Mouse (Mus musculus): Measurements from ENCODE around the gene Tenm4. TPM values are rescaled to one million over a fixed set of nuclear protein-coding genes. Genes with fewer than 3 reads are reported as not detected.

Gene Tenm4
- total RNA-seq, 1 experiment from 2014 or later: 17.0 TPM

DNA sequence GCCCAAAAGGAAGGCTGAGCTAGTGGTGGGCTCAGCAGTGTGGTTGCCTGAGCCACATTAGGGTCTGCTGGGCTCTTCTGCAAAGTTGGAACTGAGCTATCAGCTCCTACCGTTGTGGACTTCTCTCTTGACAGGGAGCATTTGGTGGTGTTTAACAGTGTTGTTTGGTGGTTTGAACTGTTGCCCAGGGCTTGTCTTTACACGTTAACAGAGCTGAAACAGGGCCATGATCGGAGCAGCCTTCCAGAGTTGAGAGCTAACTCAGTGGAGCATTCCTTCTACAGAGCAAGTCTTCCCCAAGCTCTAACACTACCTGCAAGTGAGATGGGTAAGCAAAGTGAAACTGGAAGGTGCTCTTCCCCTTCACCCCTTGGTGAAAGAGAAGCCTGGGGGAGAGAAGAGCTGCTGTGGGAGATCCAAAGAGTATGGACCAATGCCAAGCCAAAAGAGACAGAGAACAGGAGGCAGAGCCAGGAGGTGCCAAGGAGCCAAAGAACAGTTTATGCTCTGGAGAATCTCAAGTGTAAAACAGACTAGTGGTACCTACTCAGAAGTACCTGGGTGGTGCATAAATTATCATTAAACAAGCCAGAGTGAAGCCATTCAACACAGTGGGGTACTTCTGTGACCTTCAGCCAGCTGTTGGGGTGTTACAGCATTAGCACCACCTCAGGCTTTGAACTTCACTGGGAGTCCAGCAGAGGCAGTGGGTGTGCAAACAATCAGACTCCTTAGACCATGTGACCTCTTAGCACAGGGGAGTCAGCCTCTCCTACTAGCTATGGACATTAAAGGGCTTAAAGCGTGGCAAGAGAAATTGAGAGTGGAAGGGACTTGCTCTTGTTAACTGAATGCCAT, 71.5 kb downstream of the Tenm4 start:
- no peak for DNase-seq

- DNase-seq: no peak
Observed at GRCm38 (mm10) chr7:96244796-96245195, 73.8 kb downstream of the Tenm4 start.

DNA sequence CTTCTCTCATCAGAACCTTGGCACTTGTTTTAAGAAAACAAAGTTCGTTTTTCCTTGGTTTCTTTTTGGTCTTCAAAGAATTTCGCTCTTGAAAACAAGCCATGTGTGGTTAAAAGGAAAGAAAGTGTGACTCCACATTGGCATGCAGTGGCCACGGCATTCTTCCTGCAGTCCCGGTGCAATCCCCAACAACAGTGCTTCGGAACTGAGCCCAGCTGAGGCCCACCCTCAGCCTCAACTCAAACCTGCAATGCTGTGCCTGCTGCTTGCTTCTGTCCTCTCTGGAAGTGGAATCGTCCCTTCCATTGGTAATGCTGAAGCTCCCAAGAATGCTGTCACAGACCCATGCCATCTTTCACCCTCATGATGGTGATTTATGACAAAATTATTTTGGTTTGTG, 88.6 kb downstream of the Tenm4 start:
- no peak for DNase-seq

DNA sequence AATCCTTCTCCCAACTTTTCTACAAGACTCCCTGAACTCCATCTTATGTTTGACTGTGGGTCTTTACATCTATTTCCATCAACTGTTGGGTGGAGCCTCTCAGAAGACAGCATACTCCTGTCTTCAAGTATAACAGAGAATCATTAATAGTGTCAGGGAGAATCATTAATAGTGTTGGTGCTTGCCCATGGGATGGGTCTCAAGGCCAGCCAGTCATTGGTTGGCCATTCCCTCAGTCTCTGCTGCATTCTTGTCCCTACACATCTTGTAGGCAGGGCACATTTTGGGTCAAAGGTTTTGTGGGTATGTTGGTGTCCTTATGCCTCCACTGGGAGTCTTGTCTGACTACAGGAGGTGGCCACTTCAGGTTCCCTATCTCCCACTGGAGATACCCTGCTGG, 91.1 kb downstream of the Tenm4 start:
- no peak for DNase-seq

GRCm38 (mm10) chr7:96265941-96266340, 94.9 kb downstream of the Tenm4 start:
- DNase-seq: no peak

DNA sequence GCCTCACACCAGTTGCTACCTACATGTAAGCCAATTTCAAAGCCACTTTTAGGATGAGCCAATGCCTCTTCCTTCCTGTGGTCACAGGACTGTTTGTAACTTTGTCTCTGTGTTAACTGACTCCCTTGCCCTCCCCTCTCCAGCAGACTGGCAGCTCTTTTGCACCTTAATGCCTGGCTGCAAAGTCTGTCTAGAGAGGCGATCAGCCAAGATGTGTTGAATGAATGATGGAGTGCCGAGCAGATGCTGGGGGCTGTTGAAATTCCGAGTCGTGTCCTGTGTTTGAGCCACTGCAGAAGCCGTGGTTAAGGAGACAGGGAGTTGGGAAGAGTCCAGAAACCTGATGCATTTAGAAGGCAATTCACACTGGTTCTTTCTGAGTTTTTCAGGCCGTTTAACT, 96.2 kb downstream of the Tenm4 start:
- no peak for DNase-seq

- no peak for DNase-seq
Observed at GRCm38 (mm10) chr7:96270684-96271083, 99.6 kb downstream of the Tenm4 start.

DNA sequence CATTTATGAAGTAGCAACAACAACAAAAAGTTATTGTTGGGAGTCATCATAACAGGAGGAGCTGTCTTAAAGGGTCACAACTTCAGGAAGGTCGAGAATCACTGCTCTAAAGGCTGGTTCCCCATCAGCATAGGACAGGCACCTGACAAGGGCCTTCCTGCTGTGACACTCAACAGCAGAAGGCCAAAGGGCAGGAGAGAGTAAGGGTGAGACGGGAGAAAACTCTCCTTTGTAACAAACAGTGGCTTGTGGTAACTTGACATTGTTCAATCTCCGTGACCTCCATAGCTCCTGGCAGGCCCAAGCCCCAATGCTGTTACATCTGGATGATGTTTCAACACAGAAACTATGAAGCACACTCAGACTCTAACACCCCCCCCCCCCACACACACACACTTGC, 101.0 kb downstream of the Tenm4 start:
- DNase-seq: no peak

DNA sequence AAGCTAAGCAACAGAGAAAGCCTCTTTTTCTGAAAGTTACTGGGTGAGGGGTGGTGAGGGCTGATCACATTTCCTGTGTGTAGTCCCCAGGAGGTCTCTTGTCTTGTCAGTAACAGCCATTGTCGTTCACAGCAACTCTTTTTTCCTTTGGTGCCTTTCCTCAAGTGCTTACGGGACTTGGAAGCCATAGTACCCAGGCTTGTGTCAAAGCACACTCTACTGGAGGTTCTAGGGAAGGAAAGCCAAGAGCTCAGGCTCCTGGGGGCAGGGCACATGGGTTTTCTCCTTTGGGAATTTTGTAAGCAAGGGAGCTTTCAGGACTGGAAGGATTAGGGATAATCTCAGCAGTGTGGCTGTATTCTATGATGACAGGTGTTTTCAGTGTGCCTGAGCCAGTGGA, 103.4 kb downstream of the Tenm4 start:
- no peak for DNase-seq

DNA sequence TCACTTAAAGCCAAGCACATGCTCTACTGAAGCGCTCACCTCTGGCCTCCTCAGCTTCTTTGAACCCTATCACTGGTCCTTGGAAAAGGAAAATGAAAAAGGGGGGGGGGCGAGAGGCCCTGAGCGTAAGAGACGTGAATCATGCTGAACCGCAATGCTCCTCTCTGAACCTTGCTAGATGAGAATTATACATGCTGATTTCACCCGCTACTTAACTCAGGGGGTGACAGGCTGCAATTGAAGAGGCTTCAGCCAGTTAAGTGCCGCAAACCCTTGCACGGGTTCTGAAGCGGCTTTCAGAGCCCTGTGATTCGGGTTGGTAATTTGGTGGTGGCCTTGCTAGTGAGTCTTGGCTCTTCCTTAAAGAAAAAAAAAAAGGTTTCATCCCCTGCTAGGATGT, 106.5 kb downstream of the Tenm4 start:
- DNase-seq: no peak

GRCm38 (mm10) chr7:96278378-96278777, 107.3 kb downstream of the Tenm4 start:
- no peak for DNase-seq

DNA sequence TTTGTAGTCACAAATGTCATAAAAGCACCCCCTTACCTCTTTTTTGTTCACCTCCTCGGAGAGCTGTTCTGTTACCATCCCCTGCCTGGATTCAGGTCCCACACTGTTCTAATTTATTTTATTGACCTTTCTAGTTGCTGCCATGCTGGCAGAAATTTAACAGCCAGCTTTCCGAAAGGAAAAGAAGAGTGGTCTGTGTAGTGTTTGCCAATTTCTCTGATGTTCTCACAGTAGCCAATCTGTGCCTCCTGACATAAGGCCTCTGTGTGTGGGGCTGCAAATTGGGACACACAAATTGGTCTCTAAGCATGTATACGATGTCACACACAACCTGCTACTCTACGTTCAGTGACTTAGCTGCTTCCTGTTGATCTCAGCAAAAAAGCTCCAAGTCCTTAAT, 109.7 kb downstream of the Tenm4 start:
- DNase-seq: no peak

GRCm38 (mm10) chr7:96290576-96290975, 119.5 kb downstream of the Tenm4 start:
- DNase-seq: no peak

GRCm38 (mm10) chr7:96295959-96296358, 124.9 kb downstream of the Tenm4 start:
- DNase-seq: no peak

GRCm38 (mm10) chr7:96300826-96301397, 129.9 kb downstream of the Tenm4 start:
- no peak for DNase-seq

DNA sequence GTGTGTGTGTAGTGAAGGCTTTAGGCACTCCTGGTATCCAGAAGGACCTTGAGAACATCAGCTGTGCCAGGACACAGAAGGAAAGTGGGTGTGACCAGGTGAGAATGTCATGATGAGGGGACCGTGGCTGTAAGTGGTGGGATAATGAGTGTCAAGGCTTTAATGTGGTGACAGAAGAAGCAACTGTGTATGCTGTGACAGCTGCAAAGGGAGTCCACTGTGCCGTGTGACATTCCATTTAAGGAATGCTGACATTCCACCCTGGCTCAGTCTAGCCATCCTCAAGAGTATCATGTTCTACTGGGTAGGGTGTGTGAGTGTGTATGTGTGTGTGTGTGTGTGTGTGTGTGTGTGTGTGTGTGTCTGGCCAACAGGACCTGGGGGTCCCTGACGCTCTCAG, 130.8 kb downstream of the Tenm4 start:
- no peak for DNase-seq

DNA sequence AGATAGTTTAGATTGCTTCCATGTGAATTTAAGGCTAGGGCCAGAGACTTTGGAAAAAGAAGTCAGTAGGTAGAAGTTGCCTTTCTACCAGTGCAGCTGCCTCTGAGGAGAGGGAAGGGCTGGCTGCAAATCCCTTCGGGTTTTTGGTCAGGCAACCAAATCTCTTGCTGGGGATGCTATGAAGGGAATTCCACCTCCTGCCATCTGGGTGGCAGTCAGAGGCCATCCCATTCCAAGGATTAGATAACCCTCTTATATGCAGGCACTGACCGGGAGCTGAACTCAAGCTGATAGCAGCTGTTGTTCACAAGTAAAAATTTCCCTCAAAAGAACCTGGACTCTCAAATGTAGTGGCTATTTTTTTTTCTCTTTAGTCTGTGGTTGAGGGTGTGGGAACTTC, 132.9 kb downstream of the Tenm4 start:
- no peak for DNase-seq

- DNase-seq: no peak
Observed at GRCm38 (mm10) chr7:96305382-96305935, 134.4 kb downstream of the Tenm4 start.

- no peak for DNase-seq
Observed at GRCm38 (mm10) chr7:96308106-96308505, 137.1 kb downstream of the Tenm4 start.

DNA sequence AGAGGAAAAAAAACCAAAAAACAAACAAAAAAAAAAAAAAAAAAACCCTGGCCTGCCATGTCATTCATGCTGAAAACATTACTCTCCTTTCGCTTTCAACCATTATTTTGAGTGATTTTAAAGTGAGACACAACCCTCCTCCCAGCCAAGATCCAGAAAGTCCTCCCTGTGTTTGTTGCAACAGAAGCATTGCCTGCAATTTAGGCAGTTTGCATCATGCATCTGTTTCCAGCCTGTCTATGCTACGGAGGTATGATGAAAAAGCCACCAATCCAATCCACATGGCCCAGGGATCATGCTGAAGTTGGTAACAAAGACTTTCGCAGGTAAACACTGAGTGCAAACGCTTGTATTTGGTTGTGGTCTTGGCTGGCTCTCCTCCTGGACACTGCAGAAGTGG, 158.3 kb downstream of the Tenm4 start:
- no peak for DNase-seq

DNA sequence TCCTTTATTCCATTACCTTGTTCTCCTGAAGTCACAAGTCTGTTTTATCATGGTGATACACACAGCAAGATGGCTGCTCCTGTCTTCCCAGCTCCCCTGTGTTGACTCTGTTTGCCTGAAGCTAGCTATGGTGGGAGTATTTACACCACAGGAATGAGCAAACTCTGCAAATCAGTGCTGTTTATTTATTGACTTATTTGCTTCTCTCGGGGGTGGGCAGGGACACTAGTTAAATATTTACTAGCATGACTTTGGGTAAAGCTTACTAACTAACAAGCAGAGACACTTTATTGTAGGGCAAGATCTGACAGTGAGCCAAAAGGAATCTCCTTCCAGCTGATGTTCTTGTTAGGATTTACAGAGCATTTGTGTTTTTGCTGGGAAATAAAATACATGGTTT, 160.1 kb downstream of the Tenm4 start:
- DNase-seq: no peak

DNA sequence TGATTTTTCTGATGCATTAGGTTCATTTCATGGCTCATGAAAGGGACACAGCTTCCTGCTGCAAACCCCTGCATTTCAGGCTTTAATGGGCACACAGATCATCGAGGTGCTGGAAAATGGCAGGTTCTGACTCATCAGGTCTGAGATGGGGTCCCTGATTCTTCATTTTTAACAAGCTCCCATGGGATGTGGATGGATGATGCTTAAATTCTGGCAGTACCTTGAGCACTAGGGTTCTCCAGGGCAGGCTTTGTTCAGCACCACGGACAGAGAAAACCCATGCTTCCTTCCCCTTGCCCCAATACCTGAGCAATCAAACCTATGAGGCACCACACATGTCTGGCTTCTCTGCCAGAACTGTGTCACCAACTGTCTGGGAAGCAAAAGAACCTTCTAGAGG, 163.3 kb downstream of the Tenm4 start:
- DNase-seq: peak; percentile 7

DNA sequence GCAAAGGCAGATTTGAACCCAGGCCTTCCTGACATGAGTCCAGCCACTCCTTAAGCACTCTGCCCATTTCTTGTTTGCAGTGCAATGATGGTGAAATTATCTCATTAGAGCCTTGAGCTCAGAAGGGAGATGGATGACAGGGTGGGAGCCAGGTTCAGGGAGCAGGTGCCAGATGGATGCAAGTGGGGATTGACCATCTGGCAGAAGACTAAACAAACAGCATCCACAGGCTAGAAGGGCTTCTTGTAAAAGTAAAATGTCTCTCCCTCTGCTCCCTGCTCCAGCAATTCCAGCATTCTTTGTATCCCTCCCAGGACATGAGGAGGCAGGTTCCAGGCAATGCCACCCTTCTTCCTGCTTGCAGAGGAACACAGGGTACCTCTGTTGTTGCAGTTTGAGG, 165.3 kb downstream of the Tenm4 start:
- no peak for DNase-seq

DNA sequence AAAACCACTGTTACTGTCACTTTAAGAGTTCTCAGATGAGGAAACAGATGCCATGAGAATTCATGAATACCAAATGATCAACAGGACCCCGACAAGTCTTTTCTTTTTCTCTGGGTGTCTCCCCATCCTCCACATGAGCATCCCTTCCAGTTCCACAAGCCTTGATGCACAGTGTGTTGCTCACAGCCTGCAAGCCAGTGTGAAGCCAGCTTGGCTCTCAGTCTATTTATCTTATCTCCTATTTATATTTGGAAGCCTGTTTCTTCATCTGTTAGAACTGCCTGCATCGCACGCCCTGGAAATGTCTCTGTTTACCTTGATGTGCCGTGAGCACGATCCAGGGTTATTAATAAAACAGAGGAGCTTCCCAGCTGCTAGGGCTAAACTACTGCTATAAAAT, 169.8 kb downstream of the Tenm4 start:
- no peak for DNase-seq

Data from adrenal gland, postnatal 25 days (tissue).